Mouse (Mus musculus): Measurements from ENCODE around the gene Dusp27.

GRCm38 (mm10) chr1:166164580-166164979, 36.9 kb upstream of the Dusp27 start:
- TF ChIP-seq CTCF (IDR thresholded peaks at IDR 0.05; ENCODE audit: low read depth, low read length) (no peak), GATA2 (IDR thresholded peaks at IDR 0.05; ENCODE audit: borderline replicate concordance, low read depth, low read length) (no peak), POLR2AphosphoS5 (IDR thresholded peaks at IDR 0.05; ENCODE audit: insufficient replicate concordance, low read depth, low read length) (no peak)

All from G1E (cell line).